Mouse (Mus musculus) kidney, postnatal 0 days (tissue): Measurements from ENCODE around the gene Trim67. TPM values are rescaled to one million over a fixed set of nuclear protein-coding genes. Genes with fewer than 3 reads are reported as not detected.

Experiments used
- ATAC-seq: fragments of 200-750 bp; cut with Nextera tagmentation; replicated peaks from 2 replicates; pipeline ENCODE4 v1.8.0; 2017; ENCODE audit warnings: low read depth, moderate number of reproducible peaks, moderate TSS enrichment, moderate library complexity; ENCODE audit not compliant: low FRiP score
- DNase-seq: peaks from one replicate; pipeline ENCODE4 v3.0.0-alpha.2; 2016; ENCODE audit warnings: low spot score
- H3K27ac ChIP-seq: fragments of 300-500 bp; sonication (generic); 2 replicates; pipeline ENCODE4 v1.5.1; 2014; ENCODE audit warnings: mild to moderate bottlenecking
- H3K27me3 ChIP-seq: fragments of 300-500 bp; sonication (generic); 2 replicates; pipeline ENCODE4 v1.6.1; 2014; ENCODE audit warnings: low read length, mixed read lengths; ENCODE audit not compliant: insufficient read depth
- H3K36me3 ChIP-seq: fragments of 300-500 bp; sonication (generic); 2 replicates; pipeline ENCODE4 v1.6.1; 2014; ENCODE audit warnings: low read length, mixed read lengths; ENCODE audit not compliant: insufficient read depth
- H3K4me1 ChIP-seq: fragments of 300-500 bp; sonication (generic); replicated peaks from 2 replicates; pipeline ENCODE4 v1.6.1; 2014; ENCODE audit warnings: antibody characterized with exemption, low read length, mixed read lengths; ENCODE audit not compliant: insufficient read depth
- H3K4me2 ChIP-seq: fragments of 300-500 bp; sonication (generic); 2 replicates; pipeline ENCODE4 v1.6.1; 2014; ENCODE audit warnings: mild to moderate bottlenecking, low read length, moderate library complexity, mixed read lengths
- H3K4me3 ChIP-seq: fragments of 300-500 bp; sonication (generic); replicated peaks from 2 replicates; pipeline ENCODE4 v1.5.1; 2014; ENCODE audit warnings: low read depth, low read length
- H3K9ac ChIP-seq: fragments of 300-500 bp; sonication (generic); 2 replicates; pipeline ENCODE4 v1.6.1; 2014; ENCODE audit warnings: low read depth, low read length
- H3K9me3 ChIP-seq: fragments of 300-500 bp; sonication (generic); replicated peaks from 2 replicates; pipeline ENCODE4 v1.6.1; 2016; ENCODE audit warnings: low read length, inconsistent platforms, mixed read lengths
- CTCF ChIP-seq: IDR thresholded peaks from 2 replicates; pipeline ENCODE4 v1.5.1; 2016; ENCODE audit warnings: antibody characterized with exemption, low read depth, mild to moderate bottlenecking, moderate library complexity
- WGBS: fragments of 180-500 bp; shearing (Covaris S2); extraction: QIAGEN DNeasy Blood & Tissue Kit; methylation state at CpG from one replicate; pipeline ENCODE4 v1.1.7; 2014; 5-methylcytosine and 5-hydroxymethylcytosine counted together
- polyA plus RNA-seq: library from polyadenylated mRNA; unstranded; fragments of >200 nt; fragmentation: Nextera tagmentation; extraction: Ambion mirVana; gene quantifications from 2 replicates; pipeline ENCODE4 v1.2.1, GENCODE M21; 2015

The Trim67 gene
- polyA plus RNA-seq, 1 experiment from 2014 or later: 0.04 TPM

- no peak overlapping the region for H3K4me2 ChIP-seq
- H3K36me3 ChIP-seq: peaks cover 50% of the 10 kb centered on the region
- no peak overlapping the region for H3K9ac ChIP-seq
- H3K4me1 ChIP-seq: no peaks in the 10 kb centered on the region
- H3K27ac ChIP-seq: no peak overlapping the region
- TF ChIP-seq CTCF: no peak
- DNase-seq (no peak), ATAC-seq (no peak)
- no peaks in the 10 kb centered on the region for H3K27me3 ChIP-seq
- H3K4me3 ChIP-seq: no peak overlapping the region
- 87% methylated on average over 5 of the region's 5 CpGs for WGBS
- no peaks in the 10 kb centered on the region for H3K9me3 ChIP-seq
Measured at GRCm38 (mm10) chr8:124872690-124873089, 79.8 kb downstream of the Trim67 start.

GRCm38 (mm10) chr8:124878141-124878540 is 85.2 kb downstream of the Trim67 start:
- Histone ChIP-seq H3K4me1 (no peaks in the 10 kb centered on the region), H3K27ac (no peak overlapping the region), H3K27me3 (no peaks in the 10 kb centered on the region), H3K9me3 (no peaks in the 10 kb centered on the region), H3K36me3 (peaks cover 77% of the 10 kb centered on the region), H3K4me2 (no peak overlapping the region), H3K9ac (no peak overlapping the region), H3K4me3 (no peak overlapping the region)
- no peak for TF ChIP-seq CTCF
- no peak for ATAC-seq
- DNase-seq: no peak
- 80% methylated on average over 5 of the region's 5 CpGs for WGBS

- DNase-seq (no peak), ATAC-seq (no peak)
- WGBS: 80% methylated on average over 10 of the region's 10 CpGs
- Histone ChIP-seq H3K36me3 (peaks cover 83% of the 10 kb centered on the region), H3K9me3 (no peaks in the 10 kb centered on the region), H3K4me2 (no peak overlapping the region), H3K27ac (no peak overlapping the region), H3K4me3 (no peak overlapping the region), H3K9ac (no peak overlapping the region), H3K4me1 (no peaks in the 10 kb centered on the region), H3K27me3 (no peaks in the 10 kb centered on the region)
- no peak for TF ChIP-seq CTCF
Measured at GRCm38 (mm10) chr8:124878946-124879526, 86.1 kb downstream of the Trim67 start.

Other genes starting within 250 kb of the Trim67 start
- 15.8 and 22.8 TPM in 2 replicates for gene Agt, start 223.4 kb upstream of the Trim67 start, polyA plus RNA-seq
- 0.20 and 0.24 TPM in 2 replicates for gene Capn9, start 217.0 kb upstream of the Trim67 start, polyA plus RNA-seq
- gene 2310022B05Rik, start 129.7 kb upstream of the Trim67 start, polyA plus RNA-seq: 30.2 and 32.0 TPM in 2 replicates
- 29.0 and 29.9 TPM in 2 replicates for gene Ttc13, start 71.1 kb upstream of the Trim67 start, polyA plus RNA-seq
- gene Arv1, start 71.0 kb upstream of the Trim67 start, polyA plus RNA-seq: 18.5 and 19.9 TPM in 2 replicates
- 4.8 and 5.2 TPM in 2 replicates for gene Fam89a, start 41.3 kb upstream of the Trim67 start, polyA plus RNA-seq
- 74.8 and 83.5 TPM in 2 replicates for gene Gnpat, start 69.9 kb downstream of the Trim67 start, polyA plus RNA-seq
- 33.3 and 36.6 TPM in 2 replicates for gene 2810004N23Rik, start 70.0 kb downstream of the Trim67 start, polyA plus RNA-seq
- 5.6 and 6.1 TPM in 2 replicates for gene Exoc8, start 104.6 kb downstream of the Trim67 start, polyA plus RNA-seq
- 7.9 and 8.3 TPM in 2 replicates for gene Sprtn, start 104.8 kb downstream of the Trim67 start, polyA plus RNA-seq
- 9.4 and 9.5 TPM in 2 replicates for gene Egln1, start 156.2 kb downstream of the Trim67 start, polyA plus RNA-seq
- gene Tsnax, start 219.9 kb downstream of the Trim67 start, polyA plus RNA-seq: 91.9 and 97.4 TPM in 2 replicates